Mouse (Mus musculus) MEL (cell line): Measurements from ENCODE around the gene Scrn3. TPM values are rescaled to one million over a fixed set of nuclear protein-coding genes. Genes with fewer than 3 reads are reported as not detected.
A peak's percentile ranks its signal among the peaks of the same experiment; 100 is the strongest.

ENCODE experiments used
- DNase-seq: peaks from one replicate; pipeline ENCODE4 v3.0.0; 2011; ENCODE audit warnings: low read depth, low spot score
- H3K27ac ChIP-seq: 2 replicates; pipeline ENCODE4 v1.5.1; 2012; ENCODE audit warnings: low read depth, mild to moderate bottlenecking, control low read depth, low read length, moderate library complexity; ENCODE audit not compliant: control insufficient read depth
- H3K27me3 ChIP-seq, 2 experiments: fragments of 150-350 bp in 1 of 2; sonication (generic) in 1 of 2; 2 replicates each; pipeline ENCODE4 v1.6.1; 2012; ENCODE audit warnings: low read length in 2 of 2, mild to moderate bottlenecking in 2 of 2, improper control_type of control experiment in 1 of 2, moderate library complexity in 1 of 2; ENCODE audit not compliant: insufficient read depth in 2 of 2, control insufficient read depth in 1 of 2
- H3K36me3 ChIP-seq, 2 experiments: 2 replicates each; pipeline ENCODE4 v1.6.1; 2012 to 2014; ENCODE audit warnings: low read length in 2 of 2, improper control_type of control experiment in 1 of 2, inconsistent platforms in 1 of 2, mild to moderate bottlenecking in 1 of 2; ENCODE audit not compliant: insufficient read depth in 2 of 2, control insufficient read depth in 1 of 2
- H3K4me1 ChIP-seq, 2 experiments: fragments of 150-350 bp in 1 of 2; sonication (generic) in 1 of 2; 2 replicates each; pipeline ENCODE4 v1.6.1; 2012; ENCODE audit warnings: low read length in 2 of 2, improper control_type of control experiment in 1 of 2, mild to moderate bottlenecking in 1 of 2; ENCODE audit not compliant: insufficient read depth in 2 of 2, control insufficient read depth in 1 of 2
- H3K4me3 ChIP-seq, 2 experiments: fragments of 150-350 bp in 1 of 2; sonication (generic) in 1 of 2; 2 replicates each; pipeline ENCODE4 v1.5.1; 2012; ENCODE audit warnings: low read depth in 2 of 2, low read length in 2 of 2, mild to moderate bottlenecking in 2 of 2, moderate library complexity in 2 of 2, control low read depth in 1 of 2, improper control_type of control experiment in 1 of 2; ENCODE audit not compliant: control insufficient read depth in 1 of 2, insufficient read depth in 1 of 2
- H3K79me2 ChIP-seq: 2 replicates; pipeline ENCODE4 v1.6.1; 2012; ENCODE audit warnings: mild to moderate bottlenecking, low read length, moderate library complexity; ENCODE audit not compliant: control insufficient read depth, poor library complexity, insufficient read depth
- H3K9ac ChIP-seq: 2 replicates; pipeline ENCODE4 v1.6.1; 2012; ENCODE audit warnings: low read depth, mild to moderate bottlenecking, control low read depth, low read length, moderate library complexity; ENCODE audit not compliant: control insufficient read depth, poor library complexity, severe bottlenecking
- H3K9me3 ChIP-seq: fragments of 150-350 bp; sonication (generic); replicated peaks from 2 replicates; pipeline ENCODE4 v1.6.1; 2012; ENCODE audit warnings: mild to moderate bottlenecking, low read length, improper control_type of control experiment, moderate library complexity; ENCODE audit not compliant: insufficient read depth
- BHLHE40 ChIP-seq: IDR thresholded peaks from 2 replicates; pipeline ENCODE4 v1.6.1; 2012; ENCODE audit warnings: low read depth, mild to moderate bottlenecking, inconsistent platforms, low read length, improper control_type of control experiment, borderline replicate concordance
- CHD1 ChIP-seq: IDR thresholded peaks from 2 replicates; pipeline ENCODE4 v1.6.1; 2012; ENCODE audit warnings: low read depth, mild to moderate bottlenecking, inconsistent platforms, low read length, improper control_type of control experiment
- EP300 ChIP-seq, 2 experiments: IDR thresholded peaks; 2 replicates each; pipeline ENCODE4 v1.6.1; 2011; ENCODE audit warnings: improper control_type of control experiment in 2 of 2, low read length in 2 of 2, low read depth in 1 of 2, mild to moderate bottlenecking in 1 of 2
- ETS1 ChIP-seq: IDR thresholded peaks from 2 replicates; pipeline ENCODE4 v1.6.1; 2012; ENCODE audit warnings: low read depth, mild to moderate bottlenecking, inconsistent platforms, low read length, improper control_type of control experiment, moderate library complexity
- GATA1 ChIP-seq: IDR thresholded peaks from 2 replicates; pipeline ENCODE4 v1.6.1; 2011; ENCODE audit warnings: low read depth, low read length, improper control_type of control experiment
- MAFK ChIP-seq: IDR thresholded peaks from 2 replicates; pipeline ENCODE4 v1.6.1; 2011; ENCODE audit warnings: low read depth, mild to moderate bottlenecking, low read length, improper control_type of control experiment, borderline replicate concordance
- MXI1 ChIP-seq: IDR thresholded peaks from 2 replicates; pipeline ENCODE4 v1.6.1; 2011; ENCODE audit warnings: mild to moderate bottlenecking, low read depth, low read length, improper control_type of control experiment
- MYC ChIP-seq: IDR thresholded peaks from 2 replicates; pipeline ENCODE4 v1.6.1; 2011; ENCODE audit warnings: low read depth, mild to moderate bottlenecking, low read length, improper control_type of control experiment, moderate library complexity
- NELFE ChIP-seq: IDR thresholded peaks from 2 replicates; pipeline ENCODE4 v1.6.1; 2011; ENCODE audit warnings: low read depth, low read length, improper control_type of control experiment
- POLR2AphosphoS5 ChIP-seq: IDR thresholded peaks from 2 replicates; pipeline ENCODE4 v1.6.1; 2012; ENCODE audit warnings: low read depth, borderline replicate concordance, mild to moderate bottlenecking, inconsistent platforms, low read length, moderate library complexity, mixed read lengths
- TAL1 ChIP-seq: IDR thresholded peaks from 2 replicates; pipeline ENCODE4 v1.6.1; 2012; ENCODE audit warnings: mild to moderate bottlenecking, inconsistent platforms, low read length, moderate library complexity, mixed read lengths
- TBP ChIP-seq: IDR thresholded peaks from 2 replicates; pipeline ENCODE4 v1.8.0; 2011; ENCODE audit warnings: low read depth, low read length, improper control_type of control experiment
- TCF12 ChIP-seq: IDR thresholded peaks from 2 replicates; pipeline ENCODE4 v1.6.1; 2014; ENCODE audit warnings: low read depth, mild to moderate bottlenecking, inconsistent platforms, low read length, improper control_type of control experiment, moderate library complexity
- USF1 ChIP-seq: IDR thresholded peaks from 2 replicates; pipeline ENCODE4 v1.6.1; 2014; ENCODE audit warnings: low read depth, mild to moderate bottlenecking, inconsistent platforms, low read length, improper control_type of control experiment, moderate library complexity
- USF2 ChIP-seq, 2 experiments: IDR thresholded peaks; 2 replicates each; pipeline ENCODE4 v1.6.1; 2011 to 2012; ENCODE audit warnings: improper control_type of control experiment in 2 of 2, low read length in 2 of 2, borderline replicate concordance in 1 of 2, inconsistent platforms in 1 of 2, low read depth in 1 of 2, mild to moderate bottlenecking in 1 of 2; ENCODE audit not compliant: insufficient read depth in 1 of 2
- polyA plus RNA-seq, 2 experiments: library from polyadenylated mRNA; stranded (reverse) in 1 of 2; unstranded in 1 of 2; fragments of >175 nt in 1 of 2; fragments of >200 nt in 1 of 2; gene quantifications; 2 replicates each; pipeline versions ENCODE4 v1.2.1 to v1.2.4; 2012; ENCODE audit warnings: low replicate concordance in 2 of 2, low read depth in 1 of 2; ENCODE audit not compliant: insufficient read length in 2 of 2, insufficient read depth in 1 of 2, missing spikeins in 1 of 2
- total RNA-seq: library from RNA; depleted of rRNA; stranded (reverse); fragments of 300-350 nt; gene quantifications from 2 replicates; pipeline ENCODE4 v1.2.3, GENCODE M21; 2012

Gene Scrn3
- total and polyA plus RNA-seq, 3 experiments, result 3.2 to 7.7 TPM; not detected in 1

DNA sequence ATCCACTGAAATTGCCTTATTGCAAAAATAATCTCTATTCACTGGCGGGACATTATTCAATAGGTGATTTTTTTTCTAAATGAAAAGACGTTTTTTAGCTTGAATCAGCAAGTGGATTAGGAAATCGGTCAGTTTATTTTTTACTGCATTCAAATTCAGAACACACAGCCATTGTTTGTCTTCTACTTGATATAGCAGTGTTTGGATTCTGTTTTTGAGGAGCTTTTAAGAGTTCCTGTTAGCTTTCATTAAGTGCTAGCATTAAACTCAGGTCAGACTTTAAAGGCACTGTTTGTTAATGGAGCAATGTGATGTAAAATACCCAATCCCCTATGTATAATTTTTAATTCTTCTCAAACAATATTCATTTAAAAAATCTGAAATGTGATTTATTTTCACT is 13.6 kb upstream of the Scrn3 start:
- TF ChIP-seq NELFE (no peak), TBP (no peak), USF1 (no peak), MXI1 (no peak), USF2 (IDR thresholded peaks at IDR 0.05; ENCODE audit: borderline replicate concordance in 1 of 2, insufficient read depth in 1 of 2, low read depth in 1 of 2, low read length in 2 of 2) (no peak), CHD1 (no peak), MAFK (no peak), TAL1 (no peak), MYC (no peak), POLR2AphosphoS5 (no peak)
- no peaks in the 10 kb centered on the region for H3K79me2 ChIP-seq
- no peak overlapping the region for H3K9ac ChIP-seq
- H3K4me1 ChIP-seq, result no peaks in the 10 kb centered on the region; a peak in 2 of 4 replicates
- no peak overlapping the region for H3K27ac ChIP-seq
- H3K4me3 ChIP-seq, result no peak overlapping the region
- no peaks in the 10 kb centered on the region for H3K27me3 ChIP-seq
- H3K9me3 ChIP-seq, result no peaks in the 10 kb centered on the region
- H3K36me3 ChIP-seq, result peaks cover 0 to 9% of the 10 kb centered on the region in 2 experiments
- DNase-seq, result no peak

DNA sequence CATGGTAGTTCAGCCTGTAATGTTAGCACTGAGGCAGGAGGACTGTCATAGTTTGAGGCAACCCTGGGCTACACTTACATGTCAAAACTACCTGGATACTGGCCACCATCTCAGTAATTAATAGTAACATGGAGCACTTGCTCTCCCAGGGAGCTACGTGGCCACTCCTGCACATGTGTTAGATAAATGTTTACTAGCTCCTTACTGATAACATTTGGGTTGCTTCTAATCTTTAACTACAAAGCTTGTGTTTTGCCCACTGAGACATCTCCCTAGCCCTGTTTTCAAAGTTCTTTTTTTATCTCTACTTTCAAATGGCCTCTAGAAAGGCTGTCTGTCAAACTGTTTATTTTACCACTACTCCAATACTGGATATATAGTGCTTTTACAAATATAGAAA is 10.4 kb upstream of the Scrn3 start:
- Histone ChIP-seq H3K4me1 (no peaks in the 10 kb centered on the region; a peak in 2 of 4 replicates), H3K36me3 (peaks cover 0 to 9% of the 10 kb centered on the region in 2 experiments), H3K79me2 (no peaks in the 10 kb centered on the region), H3K27me3 (no peaks in the 10 kb centered on the region), H3K27ac (no peak overlapping the region), H3K9me3 (no peaks in the 10 kb centered on the region), H3K9ac (no peak overlapping the region), H3K4me3 (no peak overlapping the region)
- peak; percentile 20 for DNase-seq
- TF ChIP-seq MXI1, result no peak
- TF ChIP-seq EP300 (IDR thresholded peaks at IDR 0.05; ENCODE audit: low read depth in 1 of 2, low read length in 2 of 2), result peak in 1 of 2 experiments; percentile 32; a peak in 1 of 4 replicates
- TF ChIP-seq ETS1, result peak; percentile 51; the same call in 1 of the 2 replicates
- peak; percentile 32; the same call in 1 of the 2 replicates for TF ChIP-seq BHLHE40
- no peak for TF ChIP-seq USF2 (IDR thresholded peaks at IDR 0.05; ENCODE audit: borderline replicate concordance in 1 of 2, insufficient read depth in 1 of 2, low read depth in 1 of 2, low read length in 2 of 2)
- 0 out of 2 replicates have a peak, but pooled peaks have one; percentile 23 for TF ChIP-seq TCF12
- TF ChIP-seq GATA1, result peak; percentile 45; the same call in 1 of the 2 replicates
